Mouse (Mus musculus) liver, embryonic 12.5 days (tissue): ENCODE results near the gene Dcps. TPM values are rescaled to one million over a fixed set of nuclear protein-coding genes. Genes with fewer than 3 reads are reported as not detected.
A peak's percentile ranks its signal among the peaks of the same experiment; 100 is the strongest.
"Not testable (repeated sequence)": the region's sequence is repeated elsewhere in the genome, so short reads cannot be mapped to it uniquely, and the experiment has no call there.

Experiments
- ATAC-seq: fragments of 200-750 bp; cut with Nextera tagmentation; 2 replicates; pipeline ENCODE4 v1.8.0; 2017; ENCODE audit warnings: moderate number of reproducible peaks, mild to moderate bottlenecking, moderate library complexity
- H3K27ac ChIP-seq: fragments of 300-500 bp; sonication (generic); 2 replicates; pipeline ENCODE4 v1.5.1; 2016; ENCODE audit warnings: mild to moderate bottlenecking
- H3K27me3 ChIP-seq: fragments of 300-500 bp; sonication (generic); replicated peaks from 2 replicates; pipeline ENCODE4 v1.6.1; 2016; ENCODE audit warnings: mild to moderate bottlenecking, moderate library complexity
- H3K36me3 ChIP-seq: fragments of 300-500 bp; sonication (generic); 2 replicates; pipeline ENCODE4 v1.6.1; 2016; ENCODE audit warnings: mild to moderate bottlenecking, moderate library complexity
- H3K4me1 ChIP-seq: fragments of 300-500 bp; sonication (generic); 2 replicates; pipeline ENCODE4 v1.6.1; 2016
- H3K4me2 ChIP-seq: fragments of 300-500 bp; sonication (generic); 2 replicates; pipeline ENCODE4 v1.6.1; 2016; ENCODE audit warnings: mild to moderate bottlenecking, moderate library complexity
- H3K4me3 ChIP-seq: fragments of 300-500 bp; sonication (generic); 2 replicates; pipeline ENCODE4 v1.5.1; 2016; ENCODE audit warnings: mild to moderate bottlenecking, moderate library complexity
- H3K9ac ChIP-seq: fragments of 300-500 bp; sonication (generic); 2 replicates; pipeline ENCODE4 v1.6.1; 2016; ENCODE audit warnings: mild to moderate bottlenecking, moderate library complexity
- H3K9me3 ChIP-seq: fragments of 300-500 bp; sonication (generic); replicated peaks from 2 replicates; pipeline ENCODE4 v1.6.1; 2016; ENCODE audit warnings: mild to moderate bottlenecking, moderate library complexity
- WGBS: fragments of 180-500 bp; shearing (Covaris S2); methylation state at CpG from one replicate; pipeline ENCODE4 v1.1.7; 2016; ENCODE audit not compliant: insufficient replicate concordance; 5-methylcytosine and 5-hydroxymethylcytosine counted together
- polyA plus RNA-seq: library from polyadenylated mRNA; unstranded; fragments of >200 nt; fragmentation: Nextera tagmentation; extraction: Ambion mirVana; gene quantifications from 2 replicates; pipeline ENCODE4 v1.2.1, GENCODE M21; 2016

The Dcps gene
- polyA plus RNA-seq, 1 experiment from 2014 or later = 65.9 TPM

DNA sequence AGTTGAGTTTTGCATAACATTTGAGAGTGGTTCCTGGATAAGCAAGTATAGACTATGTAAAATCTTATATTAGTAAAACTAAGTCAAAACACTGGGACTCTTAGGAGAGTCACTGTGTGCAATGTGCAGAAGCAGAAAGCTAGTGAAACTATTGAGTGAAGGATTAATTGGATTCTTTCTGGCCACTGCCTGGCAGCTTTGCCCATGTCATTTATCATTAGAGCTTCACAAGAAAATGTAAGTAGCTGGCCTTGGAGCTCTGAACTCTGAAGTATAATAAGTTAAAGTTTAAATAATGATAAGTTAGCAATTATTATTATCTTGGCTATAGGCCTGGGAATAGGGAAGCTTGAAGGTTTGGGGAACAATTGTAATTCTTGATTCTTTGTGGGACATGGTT, 27.0 kb downstream of the Dcps start:
- H3K9me3 ChIP-seq, H3K36me3 ChIP-seq, H3K27ac ChIP-seq, H3K4me3 ChIP-seq, ATAC-seq, H3K4me2 ChIP-seq, H3K9ac ChIP-seq, H3K27me3 ChIP-seq, H3K4me1 ChIP-seq: not testable (repeated sequence)

GRCm38 (mm10) chr9:35147261-35147660, 28.6 kb downstream of the Dcps start:
- H3K9me3 ChIP-seq, ATAC-seq, H3K36me3 ChIP-seq, H3K27me3 ChIP-seq, H3K27ac ChIP-seq, H3K9ac ChIP-seq, H3K4me2 ChIP-seq, H3K4me3 ChIP-seq: not testable (repeated sequence)
- peaks cover 14% of the 10 kb centered on the region for H3K4me1 ChIP-seq
- WGBS = 87% methylated on average over 14 of the region's 14 CpGs

DNA sequence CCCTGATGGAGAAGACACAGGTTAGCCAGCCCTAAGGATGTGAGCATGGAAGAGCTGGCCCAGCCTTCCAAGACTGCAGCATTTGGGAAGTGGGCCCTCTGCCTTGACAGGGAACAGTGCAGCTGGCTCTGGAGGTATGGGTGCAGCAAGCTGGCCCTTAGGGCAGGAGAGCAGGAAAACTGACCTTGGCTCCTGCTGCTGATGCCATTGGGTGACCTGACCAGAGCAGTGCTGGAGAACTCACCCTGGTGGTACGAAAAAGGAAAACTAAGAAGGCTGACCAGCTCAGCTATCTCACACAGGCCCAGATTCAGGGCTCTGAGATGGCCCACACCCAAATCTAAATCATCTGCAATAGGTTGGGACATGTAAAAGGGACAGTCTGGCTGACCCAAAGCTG, 30.0 kb downstream of the Dcps start:
- Histone ChIP-seq H3K4me3 (no peak overlapping the region), H3K4me2 (no peak overlapping the region), H3K4me1 (peaks cover 24% of the 10 kb centered on the region), H3K9me3 (no peaks in the 10 kb centered on the region), H3K9ac (no peak overlapping the region), H3K36me3 (no peaks in the 10 kb centered on the region), H3K27ac (no peak overlapping the region), H3K27me3 (no peaks in the 10 kb centered on the region)
- WGBS = 77% methylated on average over 1 of the region's 1 CpGs
- 0 out of 2 replicates have a peak, but pooled peaks have one; percentile 19 for ATAC-seq

GRCm38 (mm10) chr9:35145118-35145517, 30.7 kb downstream of the Dcps start:
- no peaks in the 10 kb centered on the region for H3K27me3 ChIP-seq
- H3K9ac ChIP-seq = no peak overlapping the region
- no peaks in the 10 kb centered on the region for H3K9me3 ChIP-seq
- H3K4me2 ChIP-seq = no peak overlapping the region
- H3K27ac ChIP-seq = no peak overlapping the region
- H3K4me1 ChIP-seq = peaks cover 24% of the 10 kb centered on the region
- no peak overlapping the region for H3K4me3 ChIP-seq
- no peak for ATAC-seq
- WGBS = 79% methylated on average over 9 of the region's 9 CpGs
- no peaks in the 10 kb centered on the region for H3K36me3 ChIP-seq

- no peak; the same call in 1 of the 2 replicates for ATAC-seq
- Histone ChIP-seq H3K4me3 (no peak overlapping the region), H3K4me1 (peaks cover 35% of the 10 kb centered on the region), H3K27ac (no peak overlapping the region), H3K4me2 (no peak overlapping the region), H3K27me3 (no peaks in the 10 kb centered on the region), H3K36me3 (no peaks in the 10 kb centered on the region), H3K9me3 (no peaks in the 10 kb centered on the region), H3K9ac (no peak overlapping the region)
- 27% methylated on average over 2 of the region's 2 CpGs for WGBS
These were observed 33.6 kb downstream of the Dcps start for GRCm38 (mm10) chr9:35142221-35142620.

DNA sequence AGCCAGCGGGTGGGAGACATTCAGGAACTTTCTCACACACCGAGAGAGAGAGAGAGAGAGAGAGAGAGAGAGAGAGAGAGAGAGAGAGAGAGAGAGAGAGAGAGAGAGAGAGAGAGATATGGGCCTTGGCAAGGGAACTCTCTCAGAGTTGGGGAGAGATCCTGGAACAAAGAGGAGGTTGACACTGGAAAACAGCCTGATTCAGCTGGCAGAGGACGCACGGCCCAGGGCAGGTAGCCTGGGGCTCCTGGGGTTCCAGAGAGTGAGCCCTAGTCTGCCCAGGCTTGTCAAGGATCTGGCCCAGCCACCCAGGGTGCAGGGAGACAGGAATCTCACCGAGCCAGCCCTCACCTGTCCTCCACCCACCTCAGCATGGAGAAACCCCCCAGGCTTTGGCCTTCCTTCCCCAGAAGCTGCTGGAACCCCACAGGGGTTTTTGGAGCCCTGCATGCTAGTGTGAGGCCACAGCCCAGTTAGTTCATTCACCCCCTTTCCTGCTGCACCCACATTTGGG, 36.6 kb downstream of the Dcps start:
- 65% methylated on average over 5 of the region's 5 CpGs for WGBS
- no peak overlapping the region for H3K4me3 ChIP-seq
- ATAC-seq = no peak
- H3K9ac ChIP-seq = no peak overlapping the region
- H3K4me1 ChIP-seq = peaks cover 39% of the 10 kb centered on the region
- H3K36me3 ChIP-seq = peaks cover 19% of the 10 kb centered on the region
- H3K4me2 ChIP-seq = no peak overlapping the region
- no peaks in the 10 kb centered on the region for H3K27me3 ChIP-seq
- no peak overlapping the region for H3K27ac ChIP-seq
- no peaks in the 10 kb centered on the region for H3K9me3 ChIP-seq

- no peak overlapping the region for H3K4me2 ChIP-seq
- H3K9ac ChIP-seq = no peak overlapping the region
- WGBS = 76% methylated on average over 7 of the region's 7 CpGs
- 0 out of 2 replicates have a peak overlapping the region, but pooled peaks have one; percentile 2 for H3K27ac ChIP-seq
- no peak overlapping the region for H3K4me3 ChIP-seq
- ATAC-seq = peak; percentile 56
- H3K4me1 ChIP-seq = peaks cover 33% of the 10 kb centered on the region
- peaks cover 26% of the 10 kb centered on the region for H3K36me3 ChIP-seq
- H3K27me3 ChIP-seq = no peaks in the 10 kb centered on the region
- H3K9me3 ChIP-seq = no peaks in the 10 kb centered on the region
These were observed 37.8 kb downstream of the Dcps start for GRCm38 (mm10) chr9:35138029-35138428.

DNA sequence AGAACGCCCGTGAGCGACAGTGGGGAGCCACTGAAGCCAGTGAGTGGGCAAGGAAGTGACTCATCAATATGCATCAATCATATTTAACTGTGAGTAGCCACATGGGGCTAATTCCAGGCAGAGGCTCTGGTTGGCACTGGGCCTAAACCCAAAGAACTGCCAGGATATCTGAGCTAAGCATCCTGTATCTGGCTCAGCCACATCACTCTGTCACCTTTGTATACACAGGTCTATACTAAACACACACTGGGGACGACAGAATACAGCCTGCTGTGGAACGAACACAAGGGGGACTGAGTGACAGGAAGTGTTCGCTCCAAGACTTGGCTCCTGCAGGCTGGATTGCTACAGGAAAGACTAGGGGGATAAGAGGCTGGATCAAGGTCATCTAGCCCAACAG, 40.3 kb downstream of the Dcps start:
- Histone ChIP-seq H3K4me3 (no peak overlapping the region), H3K36me3 (peaks cover 35% of the 10 kb centered on the region), H3K27me3 (no peaks in the 10 kb centered on the region), H3K27ac (no peak overlapping the region), H3K4me2 (no peak overlapping the region), H3K4me1 (peaks cover 20% of the 10 kb centered on the region), H3K9ac (no peak overlapping the region), H3K9me3 (no peaks in the 10 kb centered on the region)
- no peak for ATAC-seq
- 72% methylated on average over 6 of the region's 6 CpGs for WGBS

DNA sequence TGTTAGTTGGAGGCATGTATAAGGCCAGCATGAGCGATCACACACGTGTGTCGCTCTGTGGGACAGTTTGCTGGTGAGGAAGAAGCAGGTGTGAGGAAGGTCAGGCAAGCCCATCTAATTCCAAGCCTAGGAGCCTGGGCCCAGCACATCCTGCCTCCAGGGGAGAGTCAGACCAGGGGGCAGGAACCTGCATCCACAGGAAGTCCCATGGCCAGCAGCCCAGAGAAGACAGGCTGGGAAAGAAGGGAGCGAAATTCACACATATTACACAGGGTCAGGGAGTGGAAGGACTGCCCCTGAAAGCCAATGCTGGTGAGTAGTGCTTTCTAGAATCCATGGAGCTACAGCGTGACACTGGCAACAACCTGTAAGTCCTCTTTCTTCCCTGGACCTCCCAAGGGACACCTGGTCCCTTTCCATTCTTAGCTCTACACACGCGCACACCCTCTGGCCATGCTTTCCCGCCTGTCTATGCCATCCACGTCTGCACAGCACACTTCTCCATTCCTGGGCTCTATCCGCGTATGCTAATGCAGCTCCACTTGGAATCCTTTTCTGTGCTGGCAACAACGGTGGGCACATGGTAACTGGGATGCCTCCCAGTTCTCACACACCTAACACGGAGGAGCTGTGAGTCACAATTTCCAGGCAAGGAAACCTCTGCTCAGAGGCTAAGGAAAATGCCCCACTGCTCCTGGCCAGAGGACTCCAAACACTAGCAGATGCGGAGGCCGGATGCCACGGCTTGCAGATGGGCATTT, 44.0 kb downstream of the Dcps start:
- Histone ChIP-seq H3K4me3 (no peak overlapping the region), H3K4me2 (no peak overlapping the region), H3K9ac (no peak overlapping the region), H3K27me3 (no peaks in the 10 kb centered on the region), H3K27ac (no peak overlapping the region), H3K36me3 (peaks cover 67% of the 10 kb centered on the region), H3K4me1 (peaks cover 35% of the 10 kb centered on the region), H3K9me3 (no peaks in the 10 kb centered on the region)
- WGBS = 86% methylated on average over 16 of the region's 16 CpGs
- ATAC-seq = 0 out of 2 replicates have a peak, but pooled peaks have one; percentile 14

GRCm38 (mm10) chr9:35128995-35129418, 46.9 kb downstream of the Dcps start:
- Histone ChIP-seq H3K27me3 (no peaks in the 10 kb centered on the region), H3K4me1 (peaks cover 57% of the 10 kb centered on the region)
- WGBS = 81% methylated on average over 9 of the region's 9 CpGs

DNA sequence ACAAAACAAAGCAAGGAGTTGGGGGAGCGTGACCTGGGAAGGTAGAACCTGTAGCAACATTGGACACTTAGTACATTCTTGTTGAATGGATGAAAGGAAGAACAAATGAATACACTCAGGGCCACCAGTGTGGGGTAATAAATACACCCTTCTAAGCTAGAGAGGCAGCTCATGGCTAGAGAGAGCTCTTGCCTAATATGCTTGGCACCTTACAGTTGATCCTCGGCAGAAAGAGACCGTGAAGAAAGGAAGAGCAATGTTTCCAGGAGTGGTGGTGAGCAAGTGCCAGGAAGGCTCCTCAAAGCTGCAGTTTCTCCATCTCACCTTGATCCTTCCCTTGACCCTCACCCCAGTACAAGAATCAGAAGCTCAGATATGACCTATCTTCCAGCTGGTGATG, 47.3 kb downstream of the Dcps start:
- Histone ChIP-seq H3K36me3 (peaks cover 71% of the 10 kb centered on the region), H3K27me3 (no peaks in the 10 kb centered on the region), H3K4me3 (no peak overlapping the region), H3K9ac (no peak overlapping the region), H3K4me1 (peaks cover 62% of the 10 kb centered on the region), H3K27ac (0 out of 2 replicates have a peak overlapping the region, but pooled peaks have one; percentile 28), H3K9me3 (no peaks in the 10 kb centered on the region), H3K4me2 (no peak overlapping the region)
- WGBS = 91% methylated on average over 3 of the region's 3 CpGs
- ATAC-seq = no peak

More at GRCm38 (mm10) chr9:35128995-35129418, 46.9 kb downstream of the Dcps start:
- Histone ChIP-seq H3K27ac (peak overlapping the region; percentile 28; the same call in 1 of the 2 replicates), H3K9ac (no peak overlapping the region), H3K36me3 (peaks cover 73% of the 10 kb centered on the region), H3K4me3 (no peak overlapping the region), H3K9me3 (no peaks in the 10 kb centered on the region), H3K4me2 (no peak overlapping the region)
- no peak for ATAC-seq

DNA sequence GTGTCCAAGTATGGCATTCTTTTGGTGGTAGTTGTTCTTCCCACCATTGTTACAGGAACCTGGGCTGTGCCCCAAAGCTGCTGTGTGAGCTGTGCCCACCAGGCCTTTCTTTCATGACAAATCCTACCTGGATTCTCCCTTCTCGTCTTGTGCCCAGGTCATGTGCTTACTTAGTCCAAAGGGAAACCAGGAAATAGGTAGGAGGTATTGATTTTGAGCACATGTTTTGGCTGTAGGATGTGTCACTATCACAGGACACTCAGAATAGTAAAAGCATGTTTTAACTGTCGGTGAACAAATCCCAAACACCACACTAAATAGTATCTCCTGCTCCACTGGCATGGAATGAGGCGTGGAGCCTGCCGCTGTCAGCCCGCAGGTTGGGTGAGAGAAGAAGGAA, 48.3 kb downstream of the Dcps start:
- H3K9ac ChIP-seq = no peak overlapping the region
- no peaks in the 10 kb centered on the region for H3K27me3 ChIP-seq
- H3K9me3 ChIP-seq = no peaks in the 10 kb centered on the region
- peaks cover 71% of the 10 kb centered on the region for H3K36me3 ChIP-seq
- H3K4me2 ChIP-seq = no peak overlapping the region
- WGBS = 91% methylated on average over 5 of the region's 5 CpGs
- no peak for ATAC-seq
- peak overlapping the region; percentile 22 for H3K27ac ChIP-seq
- peaks cover 72% of the 10 kb centered on the region for H3K4me1 ChIP-seq
- H3K4me3 ChIP-seq = no peak overlapping the region
